Mouse (Mus musculus): ENCODE results near the gene Itsn1.

GRCm38 (mm10) chr16:91730446-91730845 lies 1.4 kb downstream of the Itsn1 start:
- TF ChIP-seq CTCF (IDR thresholded peaks at IDR 0.05) (no peak), EP300 (IDR thresholded peaks at IDR 0.05) (no peak)
